Mouse (Mus musculus) intestine, embryonic 14.5 days (tissue): ENCODE measurements around the gene BC049730. TPM values are rescaled to one million over a fixed set of nuclear protein-coding genes. Genes with fewer than 3 reads are reported as not detected.

ENCODE experiments used
- ATAC-seq: fragments of 200-750 bp; cut with Nextera tagmentation; replicated peaks from 2 replicates; pipeline ENCODE4 v1.8.0; 2017; ENCODE audit warnings: low read depth, moderate number of reproducible peaks, moderate TSS enrichment, moderate library complexity; ENCODE audit not compliant: low FRiP score, low TSS enrichment
- DNase-seq: peaks from one replicate; pipeline ENCODE4 v3.0.0-alpha.2; 2018; ENCODE audit warnings: low spot score
- H3K27ac ChIP-seq: fragments of 300-500 bp; sonication (generic); 2 replicates; pipeline ENCODE4 v1.5.1; 2014; ENCODE audit warnings: low read depth, mild to moderate bottlenecking, control low read depth
- H3K27me3 ChIP-seq: fragments of 300-500 bp; sonication (generic); replicated peaks from 2 replicates; pipeline ENCODE4 v1.6.1; 2014; ENCODE audit warnings: low read length, control low read depth; ENCODE audit not compliant: control insufficient read depth, insufficient read depth
- H3K36me3 ChIP-seq: fragments of 300-500 bp; sonication (generic); 2 replicates; pipeline ENCODE4 v1.6.1; 2014; ENCODE audit warnings: low read length, control low read depth; ENCODE audit not compliant: control insufficient read depth, insufficient read depth
- H3K4me1 ChIP-seq: fragments of 300-500 bp; sonication (generic); replicated peaks from 2 replicates; pipeline ENCODE4 v1.6.1; 2014; ENCODE audit warnings: low read length, control low read depth, mixed read lengths; ENCODE audit not compliant: control insufficient read depth, insufficient read depth
- H3K4me2 ChIP-seq: fragments of 300-500 bp; sonication (generic); 2 replicates; pipeline ENCODE4 v1.6.1; 2014; ENCODE audit warnings: low read length
- H3K4me3 ChIP-seq: fragments of 300-500 bp; sonication (generic); 2 replicates; pipeline ENCODE4 v1.5.1; 2014; ENCODE audit warnings: low read depth, low read length, control low read depth, mixed read lengths
- H3K9ac ChIP-seq: fragments of 300-500 bp; sonication (generic); 2 replicates; pipeline ENCODE4 v1.6.1; 2014; ENCODE audit warnings: mild to moderate bottlenecking, low read length
- H3K9me3 ChIP-seq: fragments of 300-500 bp; sonication (generic); 2 replicates; pipeline ENCODE4 v1.6.1; 2016; ENCODE audit warnings: low read length, control low read depth; ENCODE audit not compliant: control insufficient read depth
- WGBS: fragments of 180-500 bp; shearing (Covaris S2); extraction: QIAGEN DNeasy Blood & Tissue Kit; methylation state at CpG from one replicate; pipeline ENCODE4 v1.1.7; 2014; 5-methylcytosine and 5-hydroxymethylcytosine counted together
- polyA plus RNA-seq: library from polyadenylated mRNA; unstranded; fragments of >200 nt; fragmentation: Nextera tagmentation; extraction: Ambion mirVana; gene quantifications from 2 replicates; pipeline ENCODE4 v1.2.1, GENCODE M21; 2014

BC049730 gene
- polyA plus RNA-seq, 1 experiment from 2014 or later = not detected

- Histone ChIP-seq H3K9ac (no peak overlapping the region), H3K9me3 (no peaks in the 10 kb centered on the region), H3K4me1 (no peaks in the 10 kb centered on the region), H3K4me2 (no peak overlapping the region), H3K27ac (no peak overlapping the region), H3K36me3 (no peaks in the 10 kb centered on the region), H3K27me3 (no peaks in the 10 kb centered on the region), H3K4me3 (no peak overlapping the region)
- ATAC-seq = no peak
- no peak for DNase-seq
- 90% methylated on average over 2 of the region's 2 CpGs for WGBS
These were observed 42.6 kb downstream of the BC049730 start for GRCm38 (mm10) chr7:24751610-24752009.

- Histone ChIP-seq H3K4me1 (no peaks in the 10 kb centered on the region), H3K27ac (no peak overlapping the region), H3K4me3 (no peak overlapping the region), H3K9me3 (no peaks in the 10 kb centered on the region), H3K36me3 (no peaks in the 10 kb centered on the region), H3K27me3 (no peaks in the 10 kb centered on the region), H3K4me2 (no peak overlapping the region), H3K9ac (no peak overlapping the region)
- ATAC-seq (no peak), DNase-seq (no peak)
- WGBS = 74% methylated on average over 5 of the region's 5 CpGs
These were observed 44.4 kb downstream of the BC049730 start for GRCm38 (mm10) chr7:24753476-24753875.

DNA sequence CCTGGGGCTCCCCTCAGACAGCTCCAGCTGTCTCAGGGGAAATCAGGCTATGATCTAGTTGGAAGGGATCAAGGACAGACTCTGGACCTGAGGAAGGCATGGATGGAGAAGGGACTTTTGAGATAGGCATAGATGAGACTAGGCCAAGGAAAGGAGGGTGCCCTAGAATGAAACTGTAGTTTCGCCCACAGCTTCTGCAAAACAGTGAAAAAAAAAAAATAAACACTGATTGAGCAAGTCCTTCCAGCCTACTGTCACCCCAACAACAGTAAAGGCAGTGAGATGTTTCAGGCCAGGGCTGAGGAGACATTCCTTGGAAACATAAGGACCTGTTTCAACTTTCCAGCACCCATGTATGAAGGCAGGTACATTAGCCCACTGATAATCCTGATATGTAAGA, 49.5 kb downstream of the BC049730 start:
- H3K36me3 ChIP-seq = no peaks in the 10 kb centered on the region
- DNase-seq (no peak), ATAC-seq (no peak)
- no peak overlapping the region for H3K9ac ChIP-seq
- H3K4me2 ChIP-seq = no peak overlapping the region
- H3K4me1 ChIP-seq = no peaks in the 10 kb centered on the region
- no peaks in the 10 kb centered on the region for H3K9me3 ChIP-seq
- H3K27ac ChIP-seq = no peak overlapping the region
- H3K4me3 ChIP-seq = no peak overlapping the region
- no peaks in the 10 kb centered on the region for H3K27me3 ChIP-seq
- 80% methylated on average over 1 of the region's 1 CpGs for WGBS

DNA sequence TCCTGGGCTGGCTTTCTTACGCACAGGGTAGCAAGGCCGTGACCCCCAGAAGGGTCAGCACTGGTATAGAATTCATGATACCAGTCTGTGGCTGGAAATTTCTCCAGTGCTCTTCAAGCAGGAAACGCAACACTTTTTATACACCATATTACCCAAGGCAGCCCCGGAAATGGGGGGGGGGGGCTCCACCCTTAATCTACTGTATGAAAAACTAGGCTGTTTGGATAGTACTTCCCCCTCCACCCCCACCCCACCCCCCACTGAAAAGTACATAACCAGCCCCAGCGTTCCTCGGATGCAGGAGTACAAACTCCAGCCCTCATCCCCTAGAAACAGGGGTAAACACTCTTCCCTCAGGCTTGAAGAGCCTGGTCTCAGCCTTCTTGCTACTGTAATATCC, 51.2 kb downstream of the BC049730 start, which contains the start of gene Cd177:
Gene Cd177, minus strand, starts transcription at position 101 of the 400 bp plus-strand sequence.
- Histone ChIP-seq H3K4me2 (no peak within 1 kb of the TSS), H3K9me3 (no peaks in the 10 kb centered on the region), H3K9ac (no peak within 1 kb of the TSS), H3K4me3 (no peak within 1 kb of the TSS), H3K27ac (no peak within 1 kb of the TSS), H3K27me3 (no peaks in the 10 kb centered on the region), H3K36me3 (no peaks in the 10 kb centered on the region), H3K4me1 (no peaks in the 10 kb centered on the region)
- ATAC-seq = no peak
- no peak for DNase-seq
- 61% methylated on average over 6 of the region's 6 CpGs for WGBS

DNA sequence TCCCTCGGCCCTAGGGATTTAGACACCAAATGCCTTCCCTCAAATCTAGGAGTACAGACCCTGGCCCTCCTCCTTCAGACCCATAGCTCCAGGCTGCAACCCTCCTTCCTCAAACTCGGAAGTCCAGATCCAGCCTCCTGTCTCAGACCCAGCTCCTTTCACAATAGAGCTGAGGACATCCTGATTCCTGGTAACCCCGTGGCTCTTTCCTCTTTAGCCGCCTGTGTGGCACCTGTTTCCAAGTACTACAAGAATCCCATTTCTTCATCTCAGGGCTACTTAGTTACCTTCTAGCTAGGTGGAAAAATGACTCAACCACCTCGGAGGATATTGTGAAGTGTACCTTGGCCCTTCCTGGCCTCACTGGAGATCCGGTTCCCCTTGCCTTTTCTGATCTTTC, 52.1 kb downstream of the BC049730 start:
- H3K4me1 ChIP-seq = no peaks in the 10 kb centered on the region
- 72% methylated on average over 6 of the region's 6 CpGs for WGBS
- no peaks in the 10 kb centered on the region for H3K36me3 ChIP-seq
- no peak overlapping the region for H3K9ac ChIP-seq
- H3K27me3 ChIP-seq = no peaks in the 10 kb centered on the region
- H3K4me3 ChIP-seq = no peak overlapping the region
- no peak for ATAC-seq
- H3K27ac ChIP-seq = no peak overlapping the region
- no peak overlapping the region for H3K4me2 ChIP-seq
- DNase-seq = no peak
- no peaks in the 10 kb centered on the region for H3K9me3 ChIP-seq

DNA sequence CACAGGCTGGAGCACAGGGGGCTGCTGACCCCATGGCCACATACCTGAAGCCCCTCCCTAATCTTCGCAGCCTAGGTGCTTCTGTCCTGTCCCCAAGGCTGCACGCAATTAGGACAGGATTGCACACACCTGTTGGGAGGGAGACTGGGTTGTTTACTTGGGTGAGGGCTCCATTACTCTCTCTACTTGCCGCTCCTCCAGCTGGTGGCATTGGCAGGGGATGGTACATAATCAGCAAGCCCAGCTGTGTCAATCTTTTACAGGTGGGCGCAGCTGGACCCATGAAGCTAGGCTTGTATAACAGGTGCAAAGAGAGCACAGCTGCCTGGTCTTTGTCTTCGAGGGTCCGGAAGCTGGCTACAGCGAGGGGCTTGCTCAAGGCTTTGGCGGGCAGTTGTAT, 53.5 kb downstream of the BC049730 start:
- no peaks in the 10 kb centered on the region for H3K27me3 ChIP-seq
- H3K4me3 ChIP-seq = no peak overlapping the region
- H3K4me2 ChIP-seq = no peak overlapping the region
- ATAC-seq = no peak
- H3K9ac ChIP-seq = no peak overlapping the region
- DNase-seq = no peak
- no peak overlapping the region for H3K27ac ChIP-seq
- no peaks in the 10 kb centered on the region for H3K9me3 ChIP-seq
- H3K36me3 ChIP-seq = no peaks in the 10 kb centered on the region
- no peaks in the 10 kb centered on the region for H3K4me1 ChIP-seq
- WGBS = 81% methylated on average over 8 of the region's 8 CpGs

Other genes with a start within 250 kb of the BC049730 start
- gene Plaur, start 246.8 kb upstream of the BC049730 start, polyA plus RNA-seq = 10.0 and 10.7 TPM in 2 replicates
- 0.64 and 1.7 TPM in 2 replicates for gene Cadm4, start 227.2 kb upstream of the BC049730 start, polyA plus RNA-seq
- 30.3 and 33.7 TPM in 2 replicates for gene Zfp428, start 202.2 kb upstream of the BC049730 start, polyA plus RNA-seq
- gene AC161166.1, start 196.8 kb upstream of the BC049730 start, polyA plus RNA-seq = 0.40 and 0.46 TPM in 2 replicates
- 6.3 and 7.3 TPM in 2 replicates for gene Irgq, start 178.6 kb upstream of the BC049730 start, polyA plus RNA-seq
- not detected in 2 replicates for gene Pinlyp, start 163.1 kb upstream of the BC049730 start, polyA plus RNA-seq
- gene Xrcc1, start 163.0 kb upstream of the BC049730 start, polyA plus RNA-seq = 91.5 and 108 TPM in 2 replicates
- 42.9 and 46.5 TPM in 2 replicates for gene Ethe1, start 121.7 kb upstream of the BC049730 start, polyA plus RNA-seq
- 3.1 and 3.6 TPM in 2 replicates for gene Zfp575, start 121.6 kb upstream of the BC049730 start, polyA plus RNA-seq
- gene Phldb3, start 98.5 kb upstream of the BC049730 start, polyA plus RNA-seq = 0.31 and 0.38 TPM in 2 replicates
- 0.50 and 0.77 TPM in 2 replicates for gene Lypd3, start 72.7 kb upstream of the BC049730 start, polyA plus RNA-seq
- not detected in 2 replicates for gene Tex101, start 32.6 kb upstream of the BC049730 start, polyA plus RNA-seq
- not detected in 2 replicates for gene Gm4763, start 17.7 kb downstream of the BC049730 start, polyA plus RNA-seq
- 0.11 and 0.50 TPM in 2 replicates for gene Cd177, start 51.1 kb downstream of the BC049730 start, polyA plus RNA-seq
- gene Ceacam10, start 68.0 kb downstream of the BC049730 start, polyA plus RNA-seq = not detected in 2 replicates
- gene Gm9844, start 153.0 kb downstream of the BC049730 start, polyA plus RNA-seq = 14.2 and 16.7 TPM in 2 replicates
- gene Lypd4, start 160.7 kb downstream of the BC049730 start, polyA plus RNA-seq = not detected in 2 replicates
- not detected in 2 replicates for gene Dmrtc2, start 160.8 kb downstream of the BC049730 start, polyA plus RNA-seq
- 3,468 and 3,555 TPM in 2 replicates for gene Rps19, start 175.1 kb downstream of the BC049730 start, polyA plus RNA-seq
- 0.28 and 0.32 TPM in 2 replicates for gene Cd79a, start 188.1 kb downstream of the BC049730 start, polyA plus RNA-seq
- gene Arhgef1, start 193.7 kb downstream of the BC049730 start, polyA plus RNA-seq = 80.6 and 85.3 TPM in 2 replicates
- not detected in 2 replicates for gene Gm4881, start 235.3 kb downstream of the BC049730 start, polyA plus RNA-seq